Mouse (Mus musculus) limb, embryonic 11.5 days (tissue): Measurements from ENCODE around the gene Basp1. TPM values are rescaled to one million over a fixed set of nuclear protein-coding genes. Genes with fewer than 3 reads are reported as not detected.

Source experiments
- ATAC-seq: fragments of 200-750 bp; cut with Nextera tagmentation; 2 replicates; pipeline ENCODE4 v1.8.0; 2017; ENCODE audit warnings: low read depth; ENCODE audit not compliant: insufficient number of reproducible peaks, low FRiP score, low TSS enrichment
- DNase-seq: peaks from one replicate; pipeline ENCODE4 v3.0.0-alpha.2; 2015; ENCODE audit warnings: low spot score
- H3K27ac ChIP-seq: fragments of 300-500 bp; sonication (generic); replicated peaks from 2 replicates; pipeline ENCODE4 v1.5.1; 2014; ENCODE audit warnings: low read depth, mild to moderate bottlenecking, low read length
- H3K27me3 ChIP-seq: fragments of 300-500 bp; sonication (generic); 2 replicates; pipeline ENCODE4 v1.6.1; 2014; ENCODE audit warnings: mild to moderate bottlenecking, low read length, mixed read lengths; ENCODE audit not compliant: control insufficient read depth, insufficient read depth
- H3K36me3 ChIP-seq: fragments of 300-500 bp; sonication (generic); 2 replicates; pipeline ENCODE4 v1.6.1; 2014; ENCODE audit warnings: mild to moderate bottlenecking, low read length, moderate library complexity, mixed read lengths; ENCODE audit not compliant: control insufficient read depth, insufficient read depth
- H3K4me1 ChIP-seq: fragments of 300-500 bp; sonication (generic); 2 replicates; pipeline ENCODE4 v1.6.1; 2014; ENCODE audit warnings: low read length, mixed read lengths; ENCODE audit not compliant: control insufficient read depth, insufficient read depth
- H3K4me2 ChIP-seq: fragments of 300-500 bp; sonication (generic); 2 replicates; pipeline ENCODE4 v1.6.1; 2014; ENCODE audit warnings: low read depth, mild to moderate bottlenecking, moderate library complexity; ENCODE audit not compliant: severe bottlenecking
- H3K4me3 ChIP-seq: fragments of 300-500 bp; sonication (generic); 2 replicates; pipeline ENCODE4 v1.5.1; 2014; ENCODE audit warnings: low read depth, low read length
- H3K9ac ChIP-seq: fragments of 300-500 bp; sonication (generic); 2 replicates; pipeline ENCODE4 v1.6.1; 2014; ENCODE audit warnings: mild to moderate bottlenecking, low read length
- H3K9me3 ChIP-seq: fragments of 300-500 bp; sonication (generic); 2 replicates; pipeline ENCODE4 v1.6.1; 2016; ENCODE audit warnings: low read length; ENCODE audit not compliant: control insufficient read depth
- WGBS: fragments of 180-500 bp; shearing (Covaris S2); extraction: QIAGEN DNeasy Blood & Tissue Kit; methylation state at CpG from one replicate; pipeline ENCODE4 v1.1.7; 2014; 5-methylcytosine and 5-hydroxymethylcytosine counted together
- polyA plus RNA-seq: library from polyadenylated mRNA; unstranded; fragments of >200 nt; fragmentation: Nextera tagmentation; extraction: Ambion mirVana; gene quantifications from 2 replicates; pipeline ENCODE4 v1.2.1, GENCODE M21; 2014

Basp1 gene
- polyA plus RNA-seq, 1 experiment from 2014 or later: 81.8 TPM

GRCm38 (mm10) chr15:25343263-25343662, 70.3 kb downstream of the Basp1 start:
- no peaks in the 10 kb centered on the region for H3K27me3 ChIP-seq
- no peak overlapping the region for H3K9ac ChIP-seq
- H3K4me3 ChIP-seq: no peak overlapping the region
- ATAC-seq: no peak
- DNase-seq: no peak
- H3K9me3 ChIP-seq: no peaks in the 10 kb centered on the region
- 86% methylated on average over 6 of the region's 6 CpGs for WGBS
- no peaks in the 10 kb centered on the region for H3K4me1 ChIP-seq
- H3K36me3 ChIP-seq: no peaks in the 10 kb centered on the region
- H3K4me2 ChIP-seq: no peak overlapping the region
- H3K27ac ChIP-seq: no peak overlapping the region

GRCm38 (mm10) chr15:25335277-25335676, 78.3 kb downstream of the Basp1 start:
- Histone ChIP-seq H3K27ac (no peak overlapping the region), H3K4me2 (no peak overlapping the region), H3K27me3 (no peaks in the 10 kb centered on the region), H3K4me1 (no peaks in the 10 kb centered on the region), H3K9ac (no peak overlapping the region), H3K4me3 (no peak overlapping the region), H3K36me3 (no peaks in the 10 kb centered on the region), H3K9me3 (no peaks in the 10 kb centered on the region)
- DNase-seq: no peak
- 91% methylated on average over 11 of the region's 11 CpGs for WGBS
- ATAC-seq: no peak

- H3K4me3 ChIP-seq: no peak overlapping the region
- H3K27ac ChIP-seq: no peak overlapping the region
- no peak overlapping the region for H3K9ac ChIP-seq
- WGBS: 72% methylated on average over 16 of the region's 16 CpGs
- no peaks in the 10 kb centered on the region for H3K27me3 ChIP-seq
- no peak overlapping the region for H3K4me2 ChIP-seq
- ATAC-seq (no peak), DNase-seq (no peak)
- H3K9me3 ChIP-seq: no peaks in the 10 kb centered on the region
- no peaks in the 10 kb centered on the region for H3K4me1 ChIP-seq
- H3K36me3 ChIP-seq: no peaks in the 10 kb centered on the region
These were observed 81.6 kb downstream of the Basp1 start for GRCm38 (mm10) chr15:25331877-25332445.

GRCm38 (mm10) chr15:25330946-25331345, 82.6 kb downstream of the Basp1 start:
- ATAC-seq (no peak), DNase-seq (no peak)
- Histone ChIP-seq H3K9ac (no peak overlapping the region), H3K4me3 (no peak overlapping the region), H3K9me3 (no peaks in the 10 kb centered on the region), H3K4me2 (no peak overlapping the region), H3K27me3 (no peaks in the 10 kb centered on the region), H3K36me3 (no peaks in the 10 kb centered on the region), H3K4me1 (no peaks in the 10 kb centered on the region), H3K27ac (no peak overlapping the region)
- WGBS: 84% methylated on average over 4 of the region's 4 CpGs

GRCm38 (mm10) chr15:25322601-25323000, 91.0 kb downstream of the Basp1 start:
- no peak overlapping the region for H3K9ac ChIP-seq
- no peaks in the 10 kb centered on the region for H3K27me3 ChIP-seq
- H3K4me3 ChIP-seq: no peak overlapping the region
- no peaks in the 10 kb centered on the region for H3K9me3 ChIP-seq
- 64% methylated on average over 2 of the region's 2 CpGs for WGBS
- DNase-seq (no peak), ATAC-seq (no peak)
- no peaks in the 10 kb centered on the region for H3K36me3 ChIP-seq
- H3K4me1 ChIP-seq: no peaks in the 10 kb centered on the region
- no peak overlapping the region for H3K4me2 ChIP-seq
- no peak overlapping the region for H3K27ac ChIP-seq

GRCm38 (mm10) chr15:25322111-25322510, 91.5 kb downstream of the Basp1 start:
- ATAC-seq: no peak
- H3K27ac ChIP-seq: no peak overlapping the region
- WGBS: 88% methylated on average over 3 of the region's 3 CpGs
- H3K4me1 ChIP-seq: no peaks in the 10 kb centered on the region
- no peak for DNase-seq
- no peak overlapping the region for H3K9ac ChIP-seq
- no peaks in the 10 kb centered on the region for H3K9me3 ChIP-seq
- no peaks in the 10 kb centered on the region for H3K36me3 ChIP-seq
- H3K4me2 ChIP-seq: no peak overlapping the region
- no peaks in the 10 kb centered on the region for H3K27me3 ChIP-seq
- no peak overlapping the region for H3K4me3 ChIP-seq

- no peaks in the 10 kb centered on the region for H3K36me3 ChIP-seq
- no peaks in the 10 kb centered on the region for H3K4me1 ChIP-seq
- H3K4me2 ChIP-seq: no peak overlapping the region
- H3K9ac ChIP-seq: no peak overlapping the region
- DNase-seq: no peak
- no peaks in the 10 kb centered on the region for H3K27me3 ChIP-seq
- no peak overlapping the region for H3K27ac ChIP-seq
- WGBS: 94% methylated on average over 4 of the region's 4 CpGs
- H3K4me3 ChIP-seq: no peak overlapping the region
- ATAC-seq: no peak
- no peaks in the 10 kb centered on the region for H3K9me3 ChIP-seq
These were observed 91.9 kb downstream of the Basp1 start for GRCm38 (mm10) chr15:25321636-25322035.

- H3K4me2 ChIP-seq: no peak overlapping the region
- H3K4me3 ChIP-seq: no peak overlapping the region
- 87% methylated on average over 3 of the region's 3 CpGs for WGBS
- ATAC-seq (no peak), DNase-seq (no peak)
- no peaks in the 10 kb centered on the region for H3K4me1 ChIP-seq
- H3K9me3 ChIP-seq: no peaks in the 10 kb centered on the region
- H3K27me3 ChIP-seq: no peaks in the 10 kb centered on the region
- no peaks in the 10 kb centered on the region for H3K36me3 ChIP-seq
- no peak overlapping the region for H3K9ac ChIP-seq
- no peak overlapping the region for H3K27ac ChIP-seq
These were observed 99.1 kb downstream of the Basp1 start for GRCm38 (mm10) chr15:25314471-25314870.
